Mouse (Mus musculus) liver, postnatal 0 days (tissue): Measurements from ENCODE around the gene Tk2. TPM values are rescaled to one million over a fixed set of nuclear protein-coding genes. Genes with fewer than 3 reads are reported as not detected.
"Not testable (repeated sequence)": the region's sequence is repeated elsewhere in the genome, so short reads cannot be mapped to it uniquely, and the experiment has no call there.

Experiments used
- ATAC-seq: fragments of 200-750 bp; cut with Nextera tagmentation; 2 replicates; pipeline ENCODE4 v1.8.0; 2017; ENCODE audit warnings: mild to moderate bottlenecking, moderate library complexity
- DNase-seq: peaks from one replicate; pipeline ENCODE4 v3.0.0-alpha.2; 2016
- H3K27ac ChIP-seq: fragments of 300-500 bp; sonication (generic); 2 replicates; pipeline ENCODE4 v1.5.1; 2014; ENCODE audit warnings: antibody characterized with exemption, moderate library complexity, mild to moderate bottlenecking, low read depth
- H3K27me3 ChIP-seq: fragments of 300-500 bp; sonication (generic); 2 replicates; pipeline ENCODE4 v1.6.1; 2014; ENCODE audit warnings: low read length, control low read depth, mixed read lengths; ENCODE audit not compliant: insufficient read depth
- H3K36me3 ChIP-seq: fragments of 300-500 bp; sonication (generic); replicated peaks from 2 replicates; pipeline ENCODE4 v1.6.1; 2014; ENCODE audit warnings: mild to moderate bottlenecking, control low read depth, low read length, moderate library complexity, mixed read lengths; ENCODE audit not compliant: insufficient read depth
- H3K4me1 ChIP-seq: fragments of 300-500 bp; sonication (generic); 2 replicates; pipeline ENCODE4 v1.6.1; 2014; ENCODE audit warnings: antibody characterized with exemption, mild to moderate bottlenecking, control low read depth; ENCODE audit not compliant: insufficient read depth
- H3K4me2 ChIP-seq: fragments of 300-500 bp; sonication (generic); 2 replicates; pipeline ENCODE4 v1.6.1; 2014; ENCODE audit warnings: low read depth, mild to moderate bottlenecking, low read length, moderate library complexity, mixed read lengths
- H3K4me3 ChIP-seq: fragments of 300-500 bp; sonication (generic); 2 replicates; pipeline ENCODE4 v1.5.1; 2014; ENCODE audit warnings: low read depth, low read length
- H3K9ac ChIP-seq: fragments of 300-500 bp; sonication (generic); replicated peaks from 2 replicates; pipeline ENCODE4 v1.6.1; 2014; ENCODE audit warnings: mild to moderate bottlenecking, moderate library complexity
- H3K9me3 ChIP-seq: fragments of 300-500 bp; sonication (generic); 2 replicates; pipeline ENCODE4 v1.6.1; 2016; ENCODE audit warnings: mild to moderate bottlenecking, control low read depth, low read length, mixed read lengths
- CTCF ChIP-seq: sonication (generic); IDR thresholded peaks from 2 replicates; pipeline ENCODE4 v1.5.1; 2016; ENCODE audit warnings: antibody characterized with exemption, low read depth
- EP300 ChIP-seq: IDR thresholded peaks from 2 replicates; pipeline ENCODE4 v1.6.1; 2016; ENCODE audit warnings: antibody characterized with exemption, low read depth, mild to moderate bottlenecking
- WGBS: fragments of 180-500 bp; shearing (Covaris S2); extraction: QIAGEN DNeasy Blood & Tissue Kit; methylation state at CpG from one replicate; pipeline ENCODE4 v1.1.7; 2014; ENCODE audit not compliant: insufficient replicate concordance; 5-methylcytosine and 5-hydroxymethylcytosine counted together
- polyA plus RNA-seq: library from polyadenylated mRNA; unstranded; fragments of >200 nt; fragmentation: Nextera tagmentation; extraction: Ambion mirVana; gene quantifications from 2 replicates; pipeline ENCODE4 v1.2.1, GENCODE M21; 2015

Tk2 gene
- 10.3 and 10.6 TPM in 2 replicates for polyA plus RNA-seq

DNA sequence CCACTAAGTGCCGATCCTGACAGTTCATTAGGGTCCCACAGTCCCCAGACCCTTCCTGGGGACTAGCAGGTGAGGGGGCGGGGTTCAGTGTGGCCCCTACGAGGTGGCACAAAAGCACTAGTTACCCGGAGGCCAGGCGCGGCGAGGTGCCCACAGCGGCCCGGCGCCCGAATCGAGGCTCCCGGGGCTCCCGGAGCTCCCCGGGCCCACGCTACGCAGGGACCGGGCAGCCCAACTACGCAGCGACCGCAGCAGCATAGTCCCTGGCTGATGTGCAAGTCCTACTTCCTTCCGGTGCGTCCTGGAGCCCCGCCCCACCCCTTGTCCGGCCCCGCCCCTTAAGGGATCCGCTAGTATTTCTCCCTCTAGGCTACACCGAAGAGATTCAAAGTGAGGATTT lies at the start of gene Tk2:
Gene Tk2, minus strand, starts transcription at position 283 of the 400 bp plus-strand sequence.
- H3K27ac ChIP-seq, result peak within 1 kb of the TSS; percentile 91
- under 1% methylated on average over 28 of the region's 28 CpGs for whole genome bisulfite sequencing

DNA sequence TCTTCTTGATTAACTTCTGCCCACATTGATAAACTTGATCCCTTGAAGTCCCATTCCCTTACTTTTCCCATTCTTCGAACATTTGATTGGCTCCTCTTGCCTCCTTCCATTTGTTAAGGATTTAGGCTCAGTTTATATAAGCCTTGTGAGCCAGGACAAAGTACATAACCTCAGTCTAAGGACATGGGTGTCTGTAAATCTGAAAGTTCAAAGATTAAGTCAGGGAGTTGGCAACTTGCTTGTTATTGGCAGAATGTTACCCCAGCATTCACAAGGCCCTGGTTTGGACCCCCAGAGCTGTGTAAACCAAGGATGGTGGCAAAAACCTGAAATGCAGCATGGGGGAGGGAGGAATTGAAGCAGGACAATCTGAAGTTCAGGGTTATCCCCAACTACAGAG lies 46.0 kb upstream of the Tk2 start:
- Histone ChIP-seq H3K9me3 (no peaks in the 10 kb centered on the region), H3K4me1 (no peaks in the 10 kb centered on the region), H3K4me3 (no peak overlapping the region), H3K4me2 (no peak overlapping the region), H3K27ac (no peak overlapping the region), H3K9ac (no peak overlapping the region), H3K36me3 (no peaks in the 10 kb centered on the region), H3K27me3 (no peaks in the 10 kb centered on the region)
- no peak for ATAC-seq
- DNase-seq, result no peak
- TF ChIP-seq EP300, result no peak
- no peak for TF ChIP-seq CTCF
- WGBS, result 68% methylated on average over 1 of the region's 1 CpGs

More for the DNA sequence above, at the start of gene Tk2:
- peak within 1 kb of the TSS; percentile 91 for H3K9ac ChIP-seq
- DNase-seq (peak; percentile 93), ATAC-seq (peak; percentile 86)
- H3K4me2 ChIP-seq, result peak within 1 kb of the TSS; percentile 88
- H3K9me3 ChIP-seq, result no peaks in the 10 kb centered on the region
- TF ChIP-seq EP300 (no peak), CTCF (no peak)
- H3K4me1 ChIP-seq, result peaks cover 17% of the 10 kb centered on the region
- H3K36me3 ChIP-seq, result no peaks in the 10 kb centered on the region; the same call in 1 of the 2 replicates
- H3K27me3 ChIP-seq, result no peaks in the 10 kb centered on the region
- peak within 1 kb of the TSS; percentile 93 for H3K4me3 ChIP-seq

DNA sequence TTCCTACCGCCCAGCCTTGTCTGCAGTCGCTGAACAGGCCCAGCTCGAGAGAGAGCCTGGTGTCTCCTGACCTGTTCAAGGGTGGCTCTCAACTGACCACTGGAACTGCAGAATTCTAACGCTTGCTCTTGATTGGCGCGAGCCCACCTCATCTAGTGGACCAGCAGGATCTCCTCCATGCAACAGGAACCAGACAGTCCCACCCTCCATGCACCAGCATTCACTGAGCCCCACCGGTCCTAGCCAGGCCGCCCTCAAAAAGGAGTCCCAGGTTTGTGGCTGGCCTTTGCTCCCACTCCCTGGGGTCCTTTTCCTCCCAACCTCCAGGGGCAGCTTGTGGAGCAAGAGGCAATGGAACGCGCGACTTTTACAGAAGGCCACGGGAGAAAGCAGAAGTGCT lies 44.7 kb upstream of the Tk2 start, which contains the start of gene Cmtm2a:
Gene Cmtm2a, minus strand, starts transcription at position 101 of the 400 bp plus-strand sequence.
- not testable (repeated sequence) for H3K4me1 ChIP-seq, H3K27me3 ChIP-seq, H3K4me2 ChIP-seq, DNase-seq, H3K27ac ChIP-seq, H3K9ac ChIP-seq, H3K36me3 ChIP-seq, ATAC-seq, H3K9me3 ChIP-seq, H3K4me3 ChIP-seq
- WGBS, result 73% methylated on average over 12 of the region's 12 CpGs

DNA sequence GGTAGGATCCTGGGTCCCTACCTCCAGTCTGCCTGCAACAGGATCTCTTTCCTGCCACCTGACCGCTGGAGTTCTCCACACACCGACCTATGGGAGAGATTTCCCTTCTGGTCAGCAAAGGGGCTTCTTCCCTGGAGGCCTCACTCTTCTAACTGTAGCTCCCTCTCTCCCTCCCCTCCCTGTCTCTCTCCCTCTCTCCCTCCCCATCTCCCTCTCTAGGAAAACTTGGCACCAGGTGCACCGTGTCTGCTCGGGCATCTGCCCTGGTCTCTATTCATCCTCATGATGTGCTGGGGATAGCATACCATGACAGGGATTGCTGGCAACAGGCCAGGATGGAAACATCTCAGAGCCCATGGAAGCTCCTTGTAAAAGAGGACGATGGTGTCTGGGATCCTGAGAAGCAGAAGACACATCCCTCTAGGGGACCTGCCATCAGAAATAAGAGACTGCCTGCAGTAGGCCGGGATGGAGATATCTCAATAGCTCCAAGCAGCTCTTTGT lies 20.6 kb upstream of the Tk2 start:
- DNase-seq, result no peak
- Histone ChIP-seq H3K36me3 (peaks cover 1% of the 10 kb centered on the region; the same call in 1 of the 2 replicates), H3K9me3 (no peaks in the 10 kb centered on the region), H3K4me1 (no peaks in the 10 kb centered on the region), H3K4me2 (no peak overlapping the region), H3K4me3 (no peak overlapping the region), H3K27ac (no peak overlapping the region), H3K27me3 (no peaks in the 10 kb centered on the region), H3K9ac (no peak overlapping the region)
- ATAC-seq, result no peak
- TF ChIP-seq CTCF, result no peak
- WGBS, result 75% methylated on average over 6 of the region's 6 CpGs

DNA sequence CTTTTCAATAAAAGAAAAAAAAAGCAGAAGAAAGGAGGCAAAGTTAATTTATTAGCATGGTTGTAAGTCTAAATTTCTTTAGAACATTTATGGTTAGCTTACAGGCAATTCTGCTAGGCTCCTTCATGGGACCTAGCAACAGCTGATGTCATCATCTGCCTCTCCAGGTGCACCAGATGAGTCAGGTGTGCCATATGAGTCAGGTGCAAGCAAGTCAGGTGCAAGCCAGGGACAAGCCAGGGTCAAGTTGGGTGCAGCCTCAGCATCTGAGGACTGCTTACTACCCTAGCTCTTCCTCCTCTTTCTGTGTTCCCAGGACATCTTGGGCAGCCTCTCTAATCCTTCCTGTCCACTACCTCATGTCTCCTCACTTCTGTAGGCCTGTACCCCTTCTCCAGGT lies 20.0 kb upstream of the Tk2 start:
- no peaks in the 10 kb centered on the region for H3K27me3 ChIP-seq
- H3K4me2 ChIP-seq, result no peak overlapping the region
- H3K27ac ChIP-seq, result no peak overlapping the region
- no peak overlapping the region for H3K4me3 ChIP-seq
- H3K9ac ChIP-seq, result no peak overlapping the region
- H3K36me3 ChIP-seq, result peaks cover 7% of the 10 kb centered on the region; the same call in 1 of the 2 replicates
- ATAC-seq, result no peak
- TF ChIP-seq EP300 (no peak), CTCF (no peak)
- no peaks in the 10 kb centered on the region for H3K9me3 ChIP-seq
- no peaks in the 10 kb centered on the region for H3K4me1 ChIP-seq
- DNase-seq, result no peak

DNA sequence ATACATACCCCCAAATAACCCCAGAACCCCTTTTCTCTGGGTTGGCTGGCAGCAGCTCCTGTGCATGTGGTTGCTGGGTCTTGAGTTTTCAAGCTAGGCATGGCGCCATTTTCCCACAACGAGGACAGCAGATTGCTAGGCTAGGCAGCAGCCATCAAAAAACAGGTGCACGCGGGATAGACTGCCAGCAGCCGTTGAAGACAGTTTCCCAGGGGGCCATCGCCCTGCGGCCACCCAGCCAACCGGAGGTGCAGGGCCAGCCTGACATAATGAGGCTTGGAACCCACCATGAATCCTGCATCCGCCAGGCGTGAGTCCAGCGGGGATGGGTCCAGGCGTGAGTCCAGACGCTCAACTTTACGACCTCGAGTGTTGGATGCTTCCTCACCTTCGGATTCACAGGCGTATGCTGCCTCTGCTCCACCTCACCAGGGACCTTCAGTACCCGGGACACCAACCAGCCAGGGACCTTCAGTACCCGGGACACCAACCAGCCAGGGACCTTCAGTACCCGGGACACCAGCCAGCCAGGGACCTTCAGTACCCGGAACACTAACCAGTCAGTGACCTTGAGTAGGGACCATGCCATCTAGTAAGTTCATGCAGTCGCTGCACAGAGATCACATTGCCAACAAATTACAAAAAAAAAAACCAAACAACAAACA lies 16.0 kb upstream of the Tk2 start:
- H3K36me3 ChIP-seq, result peaks cover 21% of the 10 kb centered on the region
- DNase-seq, H3K9me3 ChIP-seq, H3K9ac ChIP-seq, ATAC-seq, H3K4me1 ChIP-seq, H3K27ac ChIP-seq, H3K4me2 ChIP-seq, H3K4me3 ChIP-seq, H3K27me3 ChIP-seq: not testable (repeated sequence)
- 90% methylated on average over 19 of the region's 22 CpGs for WGBS

DNA sequence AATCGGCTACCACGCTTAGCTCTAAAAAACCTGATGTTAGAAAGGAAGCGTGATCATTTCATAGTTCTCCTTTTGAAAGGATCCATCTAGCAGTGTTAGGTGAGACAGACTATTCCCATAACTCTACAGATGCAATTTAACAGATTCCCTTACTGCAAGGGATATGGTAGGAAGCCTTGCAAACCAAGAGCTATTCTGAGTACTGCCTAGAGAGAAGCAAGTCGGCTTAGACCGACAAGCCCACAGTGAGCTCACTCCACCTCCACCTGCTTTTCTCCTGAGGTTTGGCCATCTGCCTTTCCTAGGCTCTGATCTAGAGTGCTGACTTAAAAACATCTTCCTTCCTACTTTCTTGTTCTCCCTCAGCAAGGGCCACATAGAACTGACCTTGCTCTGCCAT lies 13.4 kb upstream of the Tk2 start:
- not testable (repeated sequence) for H3K4me1 ChIP-seq, H3K9me3 ChIP-seq, ATAC-seq, H3K9ac ChIP-seq, H3K4me2 ChIP-seq, H3K27ac ChIP-seq, H3K27me3 ChIP-seq, DNase-seq, H3K4me3 ChIP-seq
- 87% methylated on average over 5 of the region's 5 CpGs for WGBS
- peaks cover 38% of the 10 kb centered on the region for H3K36me3 ChIP-seq
